Mouse (Mus musculus) C2C12 (cell line): ENCODE data around the gene Rnf186.

ENCODE experiments used
- CEBPB ChIP-seq: IDR thresholded peaks from one replicate; pipeline ENCODE4 v1.6.1; 2011; ENCODE audit warnings: low read depth, mild to moderate bottlenecking, control low read depth, moderate library complexity
- CTCF ChIP-seq: IDR thresholded peaks from one replicate; pipeline ENCODE4 v1.5.1; 2011; ENCODE audit not compliant: control insufficient read depth, insufficient read depth, insufficient read length
- FOSL1 ChIP-seq: IDR thresholded peaks from one replicate; pipeline ENCODE4 v1.8.0; 2011; ENCODE audit warnings: mild to moderate bottlenecking, low read length; ENCODE audit not compliant: poor library complexity, insufficient read depth, severe bottlenecking
- MAX ChIP-seq: IDR thresholded peaks from one replicate; pipeline ENCODE4 v1.6.1; 2011; ENCODE audit warnings: mild to moderate bottlenecking, control low read depth
- MYOD1 ChIP-seq: IDR thresholded peaks from one replicate; pipeline ENCODE4 v1.6.1; 2011; ENCODE audit warnings: low read depth; ENCODE audit not compliant: control insufficient read depth, insufficient read length
- MYOG ChIP-seq: IDR thresholded peaks from one replicate; pipeline ENCODE4 v1.6.1; 2011; ENCODE audit not compliant: control insufficient read depth, insufficient read length; ENCODE audit errors: extremely low read depth
- USF1 ChIP-seq: IDR thresholded peaks from one replicate; pipeline ENCODE4 v1.6.1; 2011; ENCODE audit warnings: low read depth, mild to moderate bottlenecking, control low read depth, moderate library complexity

DNA sequence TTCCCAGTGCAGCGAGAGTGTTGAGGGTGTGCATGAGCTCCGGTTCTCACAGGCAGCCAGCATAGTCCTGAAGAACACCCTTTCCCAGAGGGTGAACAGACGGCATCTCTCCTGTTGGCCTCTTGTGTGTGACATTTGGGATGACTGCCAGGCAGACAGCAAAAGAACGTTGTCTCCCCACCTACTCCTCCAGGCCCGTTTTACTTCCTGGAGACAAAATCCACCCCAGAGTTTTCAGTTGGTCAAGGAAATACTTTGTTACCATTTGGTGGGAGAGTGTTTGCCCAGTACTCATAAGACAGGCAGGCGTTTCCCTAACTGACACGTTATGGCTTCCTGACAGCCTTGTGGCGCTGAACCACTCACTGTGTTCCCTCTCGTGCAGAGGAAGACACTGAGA lies 2.8 kb downstream of the Rnf186 start:
- no peak for TF ChIP-seq CTCF
- TF ChIP-seq USF1, result no peak
- no peak for TF ChIP-seq CEBPB
- no peak for TF ChIP-seq MAX
- TF ChIP-seq MYOD1, result no peak
- TF ChIP-seq MYOG, result no peak
- no peak for TF ChIP-seq FOSL1
